Mouse (Mus musculus): ENCODE measurements around the gene Fosl2. TPM values are rescaled to one million over a fixed set of nuclear protein-coding genes. Genes with fewer than 3 reads are reported as not detected.

Gene Fosl2
- total RNA-seq, 1 experiment from 2014 or later: 75.5 TPM

Other genes starting within 250 kb of the Fosl2 start
- gene Plb1, start 96.9 kb downstream of the Fosl2 start, total RNA-seq (2017): not detected in 3 replicates

All from monocyte, adult 5-6 weeks (primary cell).